Mouse (Mus musculus): Measurements from ENCODE around the gene Tbc1d13. TPM values are rescaled to one million over a fixed set of nuclear protein-coding genes. Genes with fewer than 3 reads are reported as not detected.

The Tbc1d13 gene
- polyA plus RNA-seq (2014; fragmentation: Nextera tagmentation; extraction: Ambion mirVana): 18.7 and 18.8 TPM in 2 replicates

GRCm38 (mm10) chr2:30133613-30134377, at the start of gene Tbc1d13:
Gene Tbc1d13 (plus strand): TSS chr2:30133746.
- Histone ChIP-seq H3K27ac (peak within 1 kb of the TSS; percentile 81), H3K36me3 (replicated peaks; ENCODE audit: control insufficient read depth, insufficient read depth) (peaks cover 36% of the 10 kb centered on the region), H3K9ac (peak within 1 kb of the TSS; percentile 82), H3K4me1 (replicated peaks; ENCODE audit: control insufficient read depth, insufficient read depth, low read length) (peaks cover 14% of the 10 kb centered on the region; the same call in 1 of the 2 replicates), H3K4me2 (replicated peaks) (peak within 1 kb of the TSS; percentile 66), H3K9me3 (ENCODE audit: control insufficient read depth, low read length) (no peaks in the 10 kb centered on the region), H3K27me3 (ENCODE audit: control insufficient read depth, insufficient read depth, low read length) (no peaks in the 10 kb centered on the region), H3K4me3 (replicated peaks; ENCODE audit: low read length) (peak within 1 kb of the TSS; percentile 76)
- DNase-seq (ENCODE audit: low spot score) (peak; percentile 96), ATAC-seq (ENCODE audit: low FRiP score) (peak; percentile 94)
- WGBS: under 1% methylated on average over 44 of the region's 46 CpGs

- ATAC-seq (ENCODE audit: low FRiP score): no peak
- 48% methylated on average over 5 of the region's 5 CpGs for WGBS
Observed at GRCm38 (mm10) chr2:30084113-30084512, 49.4 kb upstream of the Tbc1d13 start.

GRCm38 (mm10) chr2:30084632-30085031, 48.9 kb upstream of the Tbc1d13 start:
- H3K9me3 ChIP-seq (ENCODE audit: control insufficient read depth, low read length): no peaks in the 10 kb centered on the region
- no peak overlapping the region for H3K9ac ChIP-seq
- no peak for DNase-seq (ENCODE audit: low spot score)
- H3K4me1 ChIP-seq (replicated peaks; ENCODE audit: control insufficient read depth, insufficient read depth, low read length): 0 out of 2 replicates have a peak, but pooled peaks cover 7% of the 10 kb centered on the region
- H3K27ac ChIP-seq: no peak overlapping the region
- H3K27me3 ChIP-seq (ENCODE audit: control insufficient read depth, insufficient read depth, low read length): no peaks in the 10 kb centered on the region
- H3K4me3 ChIP-seq (replicated peaks; ENCODE audit: low read length): peak overlapping the region; percentile 11
- H3K36me3 ChIP-seq (replicated peaks; ENCODE audit: control insufficient read depth, insufficient read depth): no peaks in the 10 kb centered on the region
- 10% methylated on average over 12 of the region's 12 CpGs for WGBS
- peak overlapping the region; percentile 42 for H3K4me2 ChIP-seq (replicated peaks)
- no peak for ATAC-seq (ENCODE audit: low FRiP score)

More at GRCm38 (mm10) chr2:30084113-30084512, 49.4 kb upstream of the Tbc1d13 start:
- Histone ChIP-seq H3K4me1 (replicated peaks; ENCODE audit: control insufficient read depth, insufficient read depth, low read length) (0 out of 2 replicates have a peak, but pooled peaks cover 7% of the 10 kb centered on the region), H3K9ac (no peak overlapping the region), H3K27me3 (ENCODE audit: control insufficient read depth, insufficient read depth, low read length) (no peaks in the 10 kb centered on the region), H3K4me3 (replicated peaks; ENCODE audit: low read length) (no peak overlapping the region), H3K9me3 (ENCODE audit: control insufficient read depth, low read length) (no peaks in the 10 kb centered on the region), H3K36me3 (replicated peaks; ENCODE audit: control insufficient read depth, insufficient read depth) (no peaks in the 10 kb centered on the region), H3K4me2 (replicated peaks) (peak overlapping the region; percentile 42; the same call in 1 of the 2 replicates), H3K27ac (no peak overlapping the region)
- no peak for DNase-seq (ENCODE audit: low spot score)

GRCm38 (mm10) chr2:30087310-30087709, 46.2 kb upstream of the Tbc1d13 start:
- no peaks in the 10 kb centered on the region for H3K27me3 ChIP-seq (ENCODE audit: control insufficient read depth, insufficient read depth, low read length)
- 0 out of 2 replicates have a peak, but pooled peaks cover 7% of the 10 kb centered on the region for H3K4me1 ChIP-seq (replicated peaks; ENCODE audit: control insufficient read depth, insufficient read depth, low read length)
- peaks cover 4% of the 10 kb centered on the region; the same call in 1 of the 2 replicates for H3K36me3 ChIP-seq (replicated peaks; ENCODE audit: control insufficient read depth, insufficient read depth)
- no peak overlapping the region for H3K4me2 ChIP-seq (replicated peaks)
- DNase-seq (ENCODE audit: low spot score) (no peak), ATAC-seq (ENCODE audit: low FRiP score) (no peak)
- H3K9me3 ChIP-seq (ENCODE audit: control insufficient read depth, low read length): no peaks in the 10 kb centered on the region
- 94% methylated on average over 4 of the region's 4 CpGs for WGBS
- H3K4me3 ChIP-seq (replicated peaks; ENCODE audit: low read length): no peak overlapping the region
- H3K9ac ChIP-seq: no peak overlapping the region
- H3K27ac ChIP-seq: no peak overlapping the region

- H3K36me3 ChIP-seq (replicated peaks; ENCODE audit: control insufficient read depth, insufficient read depth): peaks cover 4% of the 10 kb centered on the region; the same call in 1 of the 2 replicates
- H3K4me3 ChIP-seq (replicated peaks; ENCODE audit: low read length): no peak overlapping the region
- no peak for DNase-seq (ENCODE audit: low spot score)
- no peak overlapping the region for H3K9ac ChIP-seq
- H3K9me3 ChIP-seq (ENCODE audit: control insufficient read depth, low read length): no peaks in the 10 kb centered on the region
- no peak for ATAC-seq (ENCODE audit: low FRiP score)
- H3K27ac ChIP-seq: no peak overlapping the region
- H3K4me2 ChIP-seq (replicated peaks): no peak overlapping the region
- 95% methylated on average over 12 of the region's 12 CpGs for whole genome bisulfite sequencing
- peaks cover 7% of the 10 kb centered on the region; the same call in 1 of the 2 replicates for H3K4me1 ChIP-seq (replicated peaks; ENCODE audit: control insufficient read depth, insufficient read depth, low read length)
- no peaks in the 10 kb centered on the region for H3K27me3 ChIP-seq (ENCODE audit: control insufficient read depth, insufficient read depth, low read length)
Observed at GRCm38 (mm10) chr2:30091521-30091920, 42.0 kb upstream of the Tbc1d13 start.

- DNase-seq (ENCODE audit: low spot score): no peak
- H3K27me3 ChIP-seq (ENCODE audit: control insufficient read depth, insufficient read depth, low read length): no peaks in the 10 kb centered on the region
- H3K27ac ChIP-seq: no peak overlapping the region
- H3K9me3 ChIP-seq (ENCODE audit: control insufficient read depth, low read length): no peaks in the 10 kb centered on the region
- WGBS: 61% methylated on average over 6 of the region's 6 CpGs
- ATAC-seq (ENCODE audit: low FRiP score): no peak
- H3K4me1 ChIP-seq (replicated peaks; ENCODE audit: control insufficient read depth, insufficient read depth, low read length): peaks cover 7% of the 10 kb centered on the region; the same call in 1 of the 2 replicates
- peaks cover 12% of the 10 kb centered on the region for H3K36me3 ChIP-seq (replicated peaks; ENCODE audit: control insufficient read depth, insufficient read depth)
- H3K4me2 ChIP-seq (replicated peaks): peak overlapping the region; percentile 63
- H3K9ac ChIP-seq: peak overlapping the region; percentile 53
- H3K4me3 ChIP-seq (replicated peaks; ENCODE audit: low read length): peak overlapping the region; percentile 49; the same call in 1 of the 2 replicates
Observed at GRCm38 (mm10) chr2:30092280-30092918, 41.1 kb upstream of the Tbc1d13 start.

- Histone ChIP-seq H3K36me3 (replicated peaks; ENCODE audit: control insufficient read depth, insufficient read depth) (peaks cover 22% of the 10 kb centered on the region), H3K4me3 (replicated peaks; ENCODE audit: low read length) (peak within 1 kb of the TSS; percentile 49), H3K27me3 (ENCODE audit: control insufficient read depth, insufficient read depth, low read length) (no peaks in the 10 kb centered on the region), H3K9ac (peak within 1 kb of the TSS; percentile 53), H3K4me2 (replicated peaks) (peak within 1 kb of the TSS; percentile 63), H3K9me3 (ENCODE audit: control insufficient read depth, low read length) (no peaks in the 10 kb centered on the region), H3K4me1 (replicated peaks; ENCODE audit: control insufficient read depth, insufficient read depth, low read length) (peaks cover 7% of the 10 kb centered on the region; the same call in 1 of the 2 replicates), H3K27ac (peak within 1 kb of the TSS; percentile 26; the same call in 1 of the 2 replicates)
- DNase-seq (ENCODE audit: low spot score): peak; percentile 81
- WGBS: under 1% methylated on average over 51 of the region's 51 CpGs
- peak; percentile 96 for ATAC-seq (ENCODE audit: low FRiP score)
Observed at GRCm38 (mm10) chr2:30093471-30094207, 39.9 kb upstream of the Tbc1d13 start, which contains the start of gene Zdhhc12. Gene Zdhhc12 (minus strand): TSS chr2:30093648.

- 3% methylated on average over 13 of the region's 13 CpGs for WGBS
- H3K36me3 ChIP-seq (replicated peaks; ENCODE audit: control insufficient read depth, insufficient read depth): peaks cover 27% of the 10 kb centered on the region
- peaks cover 7% of the 10 kb centered on the region; the same call in 1 of the 2 replicates for H3K4me1 ChIP-seq (replicated peaks; ENCODE audit: control insufficient read depth, insufficient read depth, low read length)
- H3K27me3 ChIP-seq (ENCODE audit: control insufficient read depth, insufficient read depth, low read length): no peaks in the 10 kb centered on the region
- peak overlapping the region; percentile 63 for H3K4me2 ChIP-seq (replicated peaks)
- peak overlapping the region; percentile 49 for H3K4me3 ChIP-seq (replicated peaks; ENCODE audit: low read length)
- DNase-seq (ENCODE audit: low spot score) (peak; percentile 25), ATAC-seq (ENCODE audit: low FRiP score) (no peak)
- peak overlapping the region; percentile 53 for H3K9ac ChIP-seq
- no peak overlapping the region for H3K27ac ChIP-seq
- H3K9me3 ChIP-seq (ENCODE audit: control insufficient read depth, low read length): no peaks in the 10 kb centered on the region
Observed at GRCm38 (mm10) chr2:30094208-30094588, 39.3 kb upstream of the Tbc1d13 start.

Data from hindbrain, embryonic 14.5 days (tissue).